Mouse (Mus musculus) erythroid progenitor cell, adult 5-6 weeks (primary cell): Measurements from ENCODE around the gene Pdss2. TPM values are rescaled to one million over a fixed set of nuclear protein-coding genes. Genes with fewer than 3 reads are reported as not detected.
A peak's percentile ranks its signal among the peaks of the same experiment; 100 is the strongest.

Source experiments
- ATAC-seq: replicated peaks from 2 replicates; pipeline ENCODE4 v1.8.0; 2016; ENCODE audit warnings: moderate number of reproducible peaks, mild to moderate bottlenecking, moderate TSS enrichment, inconsistent platforms; ENCODE audit not compliant: poor library complexity, low FRiP score, severe bottlenecking
- total RNA-seq, 2 experiments: library from RNA; stranded (forward) in 1 of 2; stranded (reverse) in 1 of 2; fragments of 150-400 nt in 1 of 2; fragments of 186-747, 209-891 nt in 1 of 2; gene quantifications; 2 replicates each; pipeline versions ENCODE4 v1.2.3 to v1.2.4; 2015 to 2017; ENCODE audit warnings: low replicate concordance in 2 of 2

Pdss2 gene
- total RNA-seq, 2 experiments from 2014 or later = 6.1 TPM; not detected in 1

DNA sequence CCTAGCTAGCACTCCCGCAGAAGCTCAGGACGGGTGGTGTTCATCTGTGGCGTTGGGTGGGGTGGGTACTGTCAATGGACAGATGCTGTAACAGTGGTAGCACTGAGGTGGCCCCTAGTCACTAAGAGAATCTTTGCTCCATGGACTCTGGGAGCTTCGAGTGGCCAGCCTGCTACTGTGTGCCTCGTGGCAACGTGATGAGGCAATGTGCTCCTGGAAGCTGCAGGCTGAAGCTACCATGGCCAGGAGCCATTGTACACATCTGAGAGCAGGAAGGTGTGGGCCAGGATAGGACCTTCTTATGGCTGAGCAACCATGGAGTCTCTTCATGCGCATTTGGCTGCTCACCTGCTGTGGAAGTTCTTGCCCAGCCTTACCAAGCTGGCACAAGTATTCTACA lies 287.9 kb downstream of the Pdss2 start:
- 0 out of 2 replicates have a peak, but pooled peaks have one; percentile 22 for ATAC-seq

DNA sequence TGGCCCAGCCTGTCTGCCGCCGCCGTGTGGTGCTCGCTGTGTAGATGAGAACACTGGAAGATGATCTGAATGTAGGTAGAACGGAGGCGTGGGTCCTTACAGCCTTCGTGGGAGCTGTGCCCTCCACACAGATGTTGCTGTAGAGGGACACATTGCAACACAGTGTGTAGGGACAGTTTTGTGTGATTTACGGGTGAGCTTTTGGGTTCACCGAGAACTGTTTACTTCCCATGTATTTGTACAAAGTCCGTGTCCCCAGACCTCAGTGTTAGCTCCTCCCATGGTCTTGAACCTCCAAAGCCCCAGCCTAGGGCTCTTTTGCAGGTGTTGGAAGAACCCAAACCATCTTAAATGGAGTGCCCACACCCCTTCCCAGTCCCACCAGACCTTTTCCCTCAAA lies 291.7 kb downstream of the Pdss2 start:
- ATAC-seq = no peak

Other genes starting within 250 kb of the Pdss2 start
- not detected in 2 replicates for gene Sobp, start 47.0 kb upstream of the Pdss2 start, total RNA-seq (2015; ENCODE audit: low replicate concordance)
- gene Sobp, start 47.0 kb upstream of the Pdss2 start, total RNA-seq (2017; ENCODE audit: low replicate concordance) = not detected in 2 replicates
- not detected in 2 replicates for gene 9030612E09Rik, start 46.8 kb upstream of the Pdss2 start, total RNA-seq (2015; ENCODE audit: low replicate concordance)
- not detected in 2 replicates for gene 9030612E09Rik, start 46.8 kb upstream of the Pdss2 start, total RNA-seq (2017; ENCODE audit: low replicate concordance)